Mouse (Mus musculus) lung, postnatal 0 days (tissue): ENCODE data around the gene Cmss1. TPM values are rescaled to one million over a fixed set of nuclear protein-coding genes. Genes with fewer than 3 reads are reported as not detected.

Experiments
- ATAC-seq: fragments of 200-750 bp; cut with Nextera tagmentation; 2 replicates; pipeline ENCODE4 v1.8.0; 2017; ENCODE audit warnings: moderate library complexity
- DNase-seq: peaks from one replicate; pipeline ENCODE4 v3.0.0-alpha.2; 2016; ENCODE audit warnings: low spot score
- H3K27ac ChIP-seq: fragments of 300-500 bp; sonication (generic); 2 replicates; pipeline ENCODE4 v1.5.1; 2014; ENCODE audit warnings: antibody characterized with exemption, mild to moderate bottlenecking, low read length, mixed read lengths
- H3K27me3 ChIP-seq: fragments of 300-500 bp; sonication (generic); replicated peaks from 2 replicates; pipeline ENCODE4 v1.6.1; 2014; ENCODE audit warnings: low read length, mixed read lengths; ENCODE audit not compliant: insufficient read depth
- H3K36me3 ChIP-seq: fragments of 300-500 bp; sonication (generic); 2 replicates; pipeline ENCODE4 v1.6.1; 2014; ENCODE audit warnings: low read length, mixed read lengths; ENCODE audit not compliant: insufficient read depth
- H3K4me1 ChIP-seq: fragments of 300-500 bp; sonication (generic); 2 replicates; pipeline ENCODE4 v1.6.1; 2014; ENCODE audit warnings: antibody characterized with exemption, low read depth, low read length, mixed read lengths; ENCODE audit not compliant: insufficient read depth
- H3K4me2 ChIP-seq: fragments of 300-500 bp; sonication (generic); replicated peaks from 2 replicates; pipeline ENCODE4 v1.6.1; 2014; ENCODE audit warnings: low read depth, mild to moderate bottlenecking, low read length, moderate library complexity, mixed read lengths
- H3K4me3 ChIP-seq: fragments of 300-500 bp; sonication (generic); 2 replicates; pipeline ENCODE4 v1.5.1; 2014; ENCODE audit warnings: low read depth, low read length
- H3K9ac ChIP-seq: fragments of 300-500 bp; sonication (generic); replicated peaks from 2 replicates; pipeline ENCODE4 v1.6.1; 2014; ENCODE audit warnings: low read depth, mild to moderate bottlenecking
- H3K9me3 ChIP-seq: fragments of 300-500 bp; sonication (generic); 2 replicates; pipeline ENCODE4 v1.6.1; 2016; ENCODE audit warnings: low read length, mixed read lengths
- CTCF ChIP-seq: IDR thresholded peaks from 2 replicates; pipeline ENCODE4 v1.5.1; 2016; ENCODE audit warnings: antibody characterized with exemption, mild to moderate bottlenecking
- EP300 ChIP-seq: IDR thresholded peaks from 2 replicates; pipeline ENCODE4 v1.6.1; 2016; ENCODE audit warnings: antibody characterized with exemption, mild to moderate bottlenecking, control low read depth
- WGBS: fragments of 180-500 bp; shearing (Covaris S2); extraction: QIAGEN DNeasy Blood & Tissue Kit; methylation state at CpG from one replicate; pipeline ENCODE4 v1.1.7; 2014; 5-methylcytosine and 5-hydroxymethylcytosine counted together
- polyA plus RNA-seq: library from polyadenylated mRNA; unstranded; fragments of >200 nt; fragmentation: Nextera tagmentation; extraction: Ambion mirVana; gene quantifications from 2 replicates; pipeline ENCODE4 v1.2.1, GENCODE M21; 2015

Gene Cmss1
- polyA plus RNA-seq, 1 experiment from 2014 or later = 23.1 TPM

GRCm38 (mm10) chr16:57553235-57553634 lies 53.4 kb downstream of the Cmss1 start:
- H3K9me3 ChIP-seq = no peaks in the 10 kb centered on the region
- TF ChIP-seq CTCF (no peak), EP300 (no peak)
- no peak overlapping the region for H3K27ac ChIP-seq
- DNase-seq (no peak), ATAC-seq (no peak)
- H3K36me3 ChIP-seq = no peaks in the 10 kb centered on the region
- no peak overlapping the region for H3K4me3 ChIP-seq
- no peaks in the 10 kb centered on the region for H3K27me3 ChIP-seq
- no peak overlapping the region for H3K9ac ChIP-seq
- no peak overlapping the region for H3K4me2 ChIP-seq
- peaks cover 11% of the 10 kb centered on the region; the same call in 1 of the 2 replicates for H3K4me1 ChIP-seq

GRCm38 (mm10) chr16:57552709-57553108 lies 54.0 kb downstream of the Cmss1 start:
- Histone ChIP-seq H3K4me1 (peaks cover 11% of the 10 kb centered on the region; the same call in 1 of the 2 replicates), H3K27ac (no peak overlapping the region), H3K9ac (no peak overlapping the region), H3K27me3 (no peaks in the 10 kb centered on the region), H3K4me2 (peak overlapping the region; percentile 25; the same call in 1 of the 2 replicates), H3K36me3 (no peaks in the 10 kb centered on the region), H3K4me3 (no peak overlapping the region), H3K9me3 (no peaks in the 10 kb centered on the region)
- ATAC-seq = no peak
- 76% methylated on average over 5 of the region's 5 CpGs for WGBS
- DNase-seq = no peak
- no peak for TF ChIP-seq EP300
- TF ChIP-seq CTCF = no peak

- Histone ChIP-seq H3K9ac (no peak overlapping the region), H3K9me3 (no peaks in the 10 kb centered on the region), H3K4me1 (peaks cover 11% of the 10 kb centered on the region; the same call in 1 of the 2 replicates), H3K4me2 (peak overlapping the region; percentile 29), H3K36me3 (no peaks in the 10 kb centered on the region), H3K27ac (no peak overlapping the region), H3K4me3 (peak overlapping the region; percentile 10; the same call in 1 of the 2 replicates), H3K27me3 (no peaks in the 10 kb centered on the region)
- no peak for TF ChIP-seq EP300
- peak; percentile 36; the same call in 1 of the 2 replicates for TF ChIP-seq CTCF
- ATAC-seq (no peak), DNase-seq (no peak)
- WGBS = 38% methylated on average over 2 of the region's 2 CpGs
Observed at GRCm38 (mm10) chr16:57551617-57552016, 55.0 kb downstream of the Cmss1 start.

- H3K27me3 ChIP-seq = no peaks in the 10 kb centered on the region
- no peaks in the 10 kb centered on the region for H3K36me3 ChIP-seq
- no peak for DNase-seq
- H3K9ac ChIP-seq = peak overlapping the region; percentile 19; the same call in 1 of the 2 replicates
- peak overlapping the region; percentile 10 for H3K4me3 ChIP-seq
- no peak overlapping the region for H3K27ac ChIP-seq
- 34% methylated on average over 2 of the region's 2 CpGs for WGBS
- ATAC-seq = no peak
- peaks cover 11% of the 10 kb centered on the region; the same call in 1 of the 2 replicates for H3K4me1 ChIP-seq
- TF ChIP-seq EP300 (no peak), CTCF (no peak)
- H3K9me3 ChIP-seq = no peaks in the 10 kb centered on the region
- H3K4me2 ChIP-seq = peak overlapping the region; percentile 29
Observed at GRCm38 (mm10) chr16:57550817-57551216, 55.8 kb downstream of the Cmss1 start.

- Histone ChIP-seq H3K4me3 (peak overlapping the region; percentile 64), H3K36me3 (no peaks in the 10 kb centered on the region), H3K27me3 (no peaks in the 10 kb centered on the region), H3K9ac (peak overlapping the region; percentile 84), H3K4me1 (peaks cover 11% of the 10 kb centered on the region; the same call in 1 of the 2 replicates), H3K9me3 (no peaks in the 10 kb centered on the region), H3K27ac (peak overlapping the region; percentile 76; the same call in 1 of the 2 replicates), H3K4me2 (peak overlapping the region; percentile 77)
- ATAC-seq (no peak), DNase-seq (peak; percentile 32)
- WGBS = 30% methylated on average over 3 of the region's 3 CpGs
- no peak for TF ChIP-seq CTCF
- no peak for TF ChIP-seq EP300
Observed at GRCm38 (mm10) chr16:57550088-57550487, 56.6 kb downstream of the Cmss1 start.

GRCm38 (mm10) chr16:57549061-57550037 lies 57.3 kb downstream of the Cmss1 start:
- Histone ChIP-seq H3K4me3 (peak overlapping the region; percentile 64), H3K4me1 (peaks cover 11% of the 10 kb centered on the region; the same call in 1 of the 2 replicates), H3K4me2 (peak overlapping the region; percentile 77), H3K27ac (peak overlapping the region; percentile 76), H3K27me3 (no peaks in the 10 kb centered on the region), H3K9me3 (no peaks in the 10 kb centered on the region), H3K36me3 (no peaks in the 10 kb centered on the region), H3K9ac (peak overlapping the region; percentile 84)
- TF ChIP-seq CTCF (no peak), EP300 (no peak)
- DNase-seq (peak; percentile 87), ATAC-seq (peak; percentile 96)
- 3% methylated on average over 63 of the region's 64 CpGs for WGBS
